Mouse (Mus musculus): ENCODE data around the gene Gm49383.

Gene Gm49383

DNA sequence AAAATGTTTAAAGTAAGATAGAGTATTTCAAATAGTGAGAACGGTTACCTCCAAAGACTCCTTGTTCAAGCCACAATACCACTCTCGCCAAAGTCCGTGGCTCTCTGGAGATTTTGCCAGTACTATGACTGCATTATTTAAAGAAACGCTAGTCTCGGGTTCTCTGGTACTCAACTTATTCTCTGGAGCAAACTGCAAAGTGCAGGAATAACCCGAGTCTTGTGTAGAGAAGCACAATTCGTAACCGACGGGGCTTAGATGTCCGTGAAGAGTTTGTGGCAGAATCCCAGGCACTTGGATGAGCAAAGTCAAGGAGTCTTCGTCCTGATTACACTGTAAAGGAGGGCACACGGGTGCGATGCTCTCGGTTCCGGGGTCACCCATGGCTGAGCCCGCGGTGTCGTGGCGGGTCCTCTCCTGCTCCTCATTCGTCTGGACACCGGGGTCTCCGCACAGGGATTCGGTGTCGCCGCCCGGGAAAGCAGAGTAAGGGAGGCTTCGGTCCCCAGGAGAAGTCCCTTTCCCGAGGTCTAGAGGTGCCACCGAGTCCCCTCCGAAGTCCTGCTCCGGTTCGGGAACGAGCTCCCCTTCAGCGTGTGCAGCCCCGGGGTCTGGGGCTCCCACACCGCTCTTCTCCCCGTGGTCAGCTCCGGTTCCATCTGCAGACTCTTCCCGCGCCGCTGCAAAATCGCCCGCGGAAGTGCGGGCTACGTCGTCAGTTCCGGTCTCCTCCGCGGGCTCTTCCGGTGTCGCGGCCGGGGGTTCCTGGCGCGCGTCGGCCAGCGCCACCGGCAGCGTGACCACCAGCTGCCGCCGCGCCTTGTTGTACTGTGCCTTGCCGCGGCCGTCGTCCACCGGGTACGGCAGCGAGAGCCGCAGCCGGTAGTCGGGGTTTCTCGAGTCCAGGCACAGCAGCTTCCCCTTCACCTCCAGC is at the start of gene Gm49383:
Gene Gm49383 (minus strand): TSS at position 661 of the 934 bp plus-strand sequence.
- peak; percentile 88 for DNase-seq (ENCODE audit: low spot score)

DNA sequence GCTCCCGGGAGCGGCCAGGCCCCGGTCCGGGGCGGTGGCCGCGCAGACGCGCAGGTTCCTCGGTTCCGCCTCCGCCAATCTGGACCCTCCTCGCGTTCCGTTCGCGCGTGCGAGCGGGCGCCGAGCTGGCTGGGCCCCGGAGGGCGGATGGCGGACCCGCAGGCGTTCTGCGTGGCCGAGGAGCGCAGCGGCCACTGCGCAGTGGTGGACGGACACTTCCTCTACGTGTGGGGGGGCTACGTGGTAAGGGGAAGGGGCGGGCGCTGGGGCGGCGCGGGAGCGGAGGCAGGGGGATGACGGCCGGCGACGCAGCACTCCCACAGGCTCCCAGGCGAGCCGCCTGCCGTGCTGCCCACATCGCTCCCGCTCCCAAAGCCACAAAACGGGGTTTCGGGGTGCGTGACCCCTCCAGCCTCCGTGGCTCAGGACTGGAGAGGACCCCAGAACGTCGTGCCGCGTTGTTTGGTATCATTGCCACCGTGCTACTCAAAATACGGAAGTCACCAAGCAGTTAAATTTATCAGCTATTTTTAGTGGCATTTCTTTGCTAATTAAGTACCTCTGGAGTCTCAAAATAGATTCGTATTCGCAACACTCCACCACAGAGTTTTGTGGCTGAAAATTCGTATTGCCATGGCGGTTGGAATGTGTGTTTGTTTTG is 45.0 kb upstream of the Gm49383 start:
- DNase-seq (ENCODE audit: low spot score): peak; percentile 72

DNA sequence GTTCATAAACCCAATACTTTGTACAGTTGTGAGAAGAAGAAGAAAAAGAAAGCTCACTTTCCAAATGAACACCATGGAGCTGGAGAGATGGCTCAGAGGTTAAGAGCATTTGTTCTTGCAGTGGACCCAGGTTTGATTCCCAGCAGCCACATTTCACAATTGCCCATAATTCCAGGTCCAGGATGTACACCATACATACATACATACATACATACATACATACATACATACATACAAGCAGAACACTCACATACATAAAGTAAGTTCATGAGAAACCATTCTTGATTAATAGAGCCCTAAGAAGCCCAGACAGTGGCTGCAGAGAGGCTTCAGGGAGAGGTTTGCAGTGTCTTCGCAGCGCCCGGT is 44.5 kb upstream of the Gm49383 start:
- no peak for DNase-seq (ENCODE audit: low spot score)

DNA sequence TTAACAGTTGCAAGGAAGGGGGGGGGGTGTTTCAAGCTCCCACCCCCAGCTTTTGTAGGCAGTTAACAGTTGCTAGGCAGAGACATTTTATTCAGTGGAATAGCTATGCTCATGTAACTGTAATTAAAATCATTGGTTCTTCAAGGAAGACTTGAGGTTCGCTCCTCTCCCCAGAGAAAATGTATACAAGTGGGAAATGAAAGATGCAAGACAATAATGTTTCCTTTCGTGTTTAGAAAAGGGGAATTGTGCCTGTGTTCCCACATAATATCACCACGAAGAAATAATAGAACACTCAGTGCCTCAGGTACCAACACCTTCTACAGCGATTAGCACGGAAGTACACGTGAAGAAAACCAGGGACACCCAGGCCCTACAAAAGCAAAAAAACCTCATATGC is 44.0 kb upstream of the Gm49383 start, which contains the start of gene Klhdc1:
Gene Klhdc1 (plus strand): TSS at position 301 of the 400 bp plus-strand sequence.
- no peak for DNase-seq (ENCODE audit: low spot score)

DNA sequence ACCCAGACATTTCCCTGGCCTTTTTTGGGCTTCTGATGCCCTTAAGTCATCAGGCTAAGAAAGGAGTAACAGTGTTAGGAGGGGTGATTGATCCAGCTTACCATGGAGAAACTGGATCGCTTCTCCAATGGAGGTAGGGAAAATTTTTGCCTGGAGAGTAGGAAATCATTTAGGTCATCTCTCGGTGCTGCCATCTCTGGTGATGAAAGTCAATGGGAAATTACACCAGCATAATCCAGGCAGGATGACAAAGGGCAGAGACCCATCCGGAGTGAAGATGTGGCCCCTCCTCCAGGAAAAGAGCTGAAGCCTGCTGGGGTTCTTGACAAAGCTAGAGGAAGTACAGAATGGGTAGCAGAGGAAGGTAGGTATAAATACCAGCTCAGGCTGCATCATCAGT is 41.4 kb upstream of the Gm49383 start:
- no peak for DNase-seq (ENCODE audit: low spot score)

DNA sequence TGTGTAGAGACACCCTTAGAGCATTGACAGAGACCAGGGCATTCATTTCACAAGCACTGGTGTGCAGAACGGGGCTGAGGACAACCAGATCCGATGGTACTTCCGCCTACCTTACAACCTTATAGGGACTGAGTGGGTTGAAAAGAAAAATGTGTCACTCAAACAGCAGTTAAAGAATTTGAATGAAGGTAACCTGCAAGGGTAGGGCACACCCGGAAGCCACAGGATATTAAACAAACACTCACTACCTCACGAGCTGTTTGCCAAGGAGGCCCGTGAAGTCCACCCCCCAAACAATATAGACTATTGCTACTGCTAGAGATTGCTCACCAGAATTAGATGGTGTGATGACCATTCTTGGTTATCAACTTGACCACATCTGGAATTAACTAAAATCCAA is 38.9 kb upstream of the Gm49383 start:
- no peak for DNase-seq (ENCODE audit: low spot score)

DNA sequence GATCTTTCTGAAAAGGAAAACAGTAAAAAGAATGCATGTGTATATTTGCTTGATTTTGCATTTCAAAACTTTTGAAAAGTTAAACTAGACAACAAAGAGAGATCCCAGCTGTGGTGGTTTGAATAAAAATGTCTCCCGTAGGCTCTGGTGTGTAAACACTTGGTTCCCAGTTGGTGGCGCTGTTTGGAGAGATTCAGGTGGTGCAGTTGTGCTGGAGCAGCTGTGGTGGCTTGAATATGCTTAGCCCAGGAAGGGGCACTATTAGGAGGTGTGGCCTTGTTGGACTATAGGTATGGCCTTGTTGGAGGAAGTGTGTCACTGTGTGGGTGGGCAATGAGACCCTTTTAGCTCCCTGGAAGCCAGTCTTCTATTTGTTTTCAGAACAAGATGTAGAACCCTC is 32.3 kb upstream of the Gm49383 start:
- DNase-seq (ENCODE audit: low spot score): no peak

DNA sequence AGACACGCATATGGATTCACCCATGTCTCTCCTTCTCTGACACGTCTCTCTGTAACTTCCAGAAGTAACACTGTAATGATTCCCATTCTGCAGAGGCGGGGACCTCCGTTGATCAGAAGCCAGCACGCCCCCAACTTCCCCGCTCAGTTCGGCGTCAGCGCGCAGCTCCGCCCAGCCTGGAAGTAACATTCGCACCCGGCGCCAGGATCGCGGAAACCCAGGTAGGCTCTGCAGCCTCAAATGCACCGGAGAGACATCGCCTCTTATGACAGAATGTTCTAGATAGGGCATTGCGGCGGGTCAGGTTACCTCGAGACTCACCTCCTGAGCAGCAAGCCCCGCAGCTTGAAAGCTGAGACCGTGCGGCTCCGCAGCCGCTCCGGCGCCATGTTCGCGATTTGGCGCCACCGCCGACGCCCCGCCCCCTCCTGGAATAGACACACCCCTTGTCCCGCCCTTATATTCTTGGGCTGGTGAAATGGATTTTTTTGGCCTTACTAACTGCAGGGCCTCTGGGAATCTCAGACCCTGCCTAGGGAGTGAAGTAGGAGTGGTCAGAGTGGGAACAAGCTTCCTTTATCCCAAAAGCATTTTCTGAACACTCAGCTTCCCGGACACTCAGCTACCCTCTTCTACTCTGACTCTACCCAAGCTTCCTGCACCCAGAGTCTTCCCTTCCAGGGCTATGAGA is 31.0 kb upstream of the Gm49383 start, which contains the start of gene Pole2:
Gene Pole2 (minus strand): TSS at position 420 of the 691 bp plus-strand sequence.
- DNase-seq (ENCODE audit: low spot score): peak; percentile 88

DNA sequence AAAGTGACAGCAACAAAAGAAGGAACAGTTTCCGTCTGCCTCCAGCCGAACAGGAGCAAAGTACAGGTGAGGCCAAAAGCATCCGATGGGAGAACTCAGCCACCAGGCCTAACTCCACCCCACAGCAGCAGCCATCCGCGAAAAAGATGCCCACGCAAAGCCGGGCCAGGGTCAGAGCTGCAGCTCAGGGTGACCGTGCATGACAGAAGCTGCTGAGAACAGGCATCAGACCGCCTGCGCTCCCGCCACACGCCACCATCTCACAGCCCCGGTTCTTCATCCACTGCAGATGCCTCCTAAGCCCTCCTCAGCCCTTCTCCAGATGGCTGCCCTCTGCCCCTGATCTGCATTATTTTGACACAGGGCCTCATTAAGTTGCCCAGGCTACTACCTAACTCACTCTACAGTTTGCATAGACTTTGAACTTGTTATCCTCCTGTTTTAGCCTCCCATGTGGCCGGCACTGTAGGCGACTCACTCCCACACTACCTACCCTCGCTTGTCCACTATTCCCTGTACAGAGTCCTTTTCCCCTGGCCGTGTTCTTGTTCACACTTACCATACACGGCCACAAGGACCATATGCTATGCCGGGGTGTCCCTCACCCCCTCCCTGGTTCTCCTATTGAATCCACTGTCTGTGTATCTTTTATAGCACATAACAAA is 23.8 kb upstream of the Gm49383 start:
- DNase-seq (ENCODE audit: low spot score): no peak

DNA sequence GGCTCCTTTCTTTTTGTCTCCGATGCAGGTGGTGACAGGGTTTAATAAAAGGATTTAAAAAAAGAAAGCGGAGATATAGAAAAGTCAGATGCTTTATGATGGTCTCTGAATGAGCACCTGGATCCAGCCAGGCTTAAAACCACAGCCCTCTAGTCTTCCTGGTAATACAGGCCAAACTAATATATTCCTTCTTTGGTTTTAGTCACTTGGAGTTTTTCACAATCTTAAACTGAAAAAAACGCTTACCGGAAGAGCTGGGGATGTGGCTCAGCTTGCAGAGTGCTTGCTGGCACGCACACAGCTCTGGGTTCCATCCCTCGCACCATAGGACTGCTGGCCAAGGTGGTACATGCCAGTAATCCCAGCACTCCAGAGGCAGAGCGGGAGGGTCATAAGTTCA is 19.7 kb upstream of the Gm49383 start:
- DNase-seq (ENCODE audit: low spot score): no peak

DNA sequence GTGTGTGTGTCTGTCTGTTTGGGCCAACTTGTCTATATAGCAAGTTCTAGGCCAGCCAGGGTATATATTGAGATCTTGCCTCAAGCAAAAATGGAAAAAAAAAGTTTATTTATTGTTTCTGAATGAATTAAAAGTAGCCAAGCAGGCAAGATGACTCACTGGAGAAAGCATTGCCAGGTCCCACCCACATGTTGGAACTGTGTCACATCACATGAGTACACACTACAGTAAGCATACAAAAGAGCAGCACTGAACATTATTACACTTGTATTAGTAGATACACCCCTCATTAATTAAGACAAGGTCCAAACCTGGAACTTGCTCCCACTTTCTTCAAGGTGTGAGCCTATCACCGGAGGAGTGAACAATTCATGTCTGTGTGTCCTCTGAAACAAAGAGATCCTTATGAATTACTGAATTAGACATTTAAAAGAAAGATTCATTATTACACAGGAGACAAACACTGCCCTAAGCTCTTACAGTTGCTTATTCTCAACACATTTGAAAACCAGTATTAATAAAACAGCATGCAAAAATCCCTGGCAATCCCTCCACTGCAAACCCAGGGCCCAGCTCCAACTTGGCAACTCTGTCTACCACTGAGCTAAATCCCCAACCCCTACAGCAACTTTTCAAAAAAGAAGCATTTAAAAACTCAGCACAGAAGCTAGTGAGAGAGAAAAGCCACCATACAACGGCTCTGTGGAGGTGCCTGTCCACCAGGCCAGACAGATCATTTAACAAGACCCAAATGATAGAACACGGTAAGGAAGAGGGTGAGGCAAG is 18.3 kb upstream of the Gm49383 start:
- no peak for DNase-seq (ENCODE audit: low spot score)

DNA sequence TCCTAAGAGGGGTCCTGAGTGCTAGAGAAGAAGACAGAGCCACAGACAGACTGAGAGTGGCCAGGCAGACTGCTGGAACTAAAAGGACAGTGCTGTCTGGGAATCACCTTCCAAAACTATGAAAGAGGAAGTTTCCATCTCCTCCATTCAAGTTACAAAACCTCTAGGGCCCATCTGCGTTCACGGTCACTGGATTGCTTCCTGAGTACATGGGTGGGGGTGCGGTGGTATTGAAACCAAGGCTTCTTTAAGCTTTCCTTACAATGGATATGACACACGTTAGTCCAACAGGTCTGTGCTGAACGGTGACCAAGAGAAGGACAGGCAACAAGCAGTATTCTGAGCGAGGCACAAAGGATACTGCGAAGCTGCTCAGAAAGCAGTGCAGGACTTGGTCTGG is 17.5 kb upstream of the Gm49383 start:
- DNase-seq (ENCODE audit: low spot score): no peak

DNA sequence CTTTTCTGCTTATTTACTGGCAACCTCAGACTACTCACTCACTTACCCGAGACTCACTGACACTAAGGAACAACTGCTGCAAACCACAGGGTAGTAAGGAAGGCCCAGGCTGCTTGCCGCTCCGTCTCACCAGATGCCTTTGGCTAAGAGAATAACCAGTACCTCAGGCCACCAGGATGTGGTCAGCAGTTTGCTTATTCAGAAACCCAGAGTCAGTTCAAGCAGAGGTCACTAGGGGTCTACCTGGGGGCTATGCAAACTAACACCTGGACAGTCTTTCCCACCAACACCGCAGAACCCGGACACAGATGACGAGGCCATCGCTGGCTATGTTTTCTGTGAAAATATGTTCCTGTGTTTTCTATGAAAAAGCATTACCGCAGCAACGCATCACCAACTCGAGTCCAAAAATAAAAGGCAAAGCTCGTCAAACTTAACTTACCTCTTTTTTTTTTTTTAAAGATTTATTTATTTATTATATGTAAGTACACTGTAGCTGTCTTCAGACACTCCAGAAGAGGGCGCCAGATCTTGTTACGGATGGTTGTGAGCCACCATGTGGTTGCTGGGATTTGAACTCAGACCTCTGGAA is 16.4 kb upstream of the Gm49383 start:
- DNase-seq (ENCODE audit: low spot score): no peak

DNA sequence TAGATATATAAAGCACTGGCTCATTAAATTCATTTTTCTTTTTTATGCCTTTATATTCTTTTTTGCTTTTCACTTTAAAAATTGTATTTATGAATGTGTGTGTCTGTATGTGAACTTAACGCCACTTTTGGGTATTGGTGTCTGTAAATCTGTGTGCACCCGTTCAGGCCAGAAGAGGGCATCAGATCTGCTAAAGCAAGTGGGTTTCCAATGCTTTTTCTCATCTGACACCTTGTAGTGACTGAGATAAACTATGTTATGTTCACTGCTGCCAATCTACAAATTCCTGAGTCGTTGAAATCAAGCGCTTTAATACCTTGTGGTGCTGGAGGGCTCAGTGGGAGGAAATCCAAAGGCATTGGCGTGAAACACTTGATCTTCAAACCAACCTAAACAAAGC is 14.2 kb upstream of the Gm49383 start:
- peak; percentile 21 for DNase-seq (ENCODE audit: low spot score)

DNA sequence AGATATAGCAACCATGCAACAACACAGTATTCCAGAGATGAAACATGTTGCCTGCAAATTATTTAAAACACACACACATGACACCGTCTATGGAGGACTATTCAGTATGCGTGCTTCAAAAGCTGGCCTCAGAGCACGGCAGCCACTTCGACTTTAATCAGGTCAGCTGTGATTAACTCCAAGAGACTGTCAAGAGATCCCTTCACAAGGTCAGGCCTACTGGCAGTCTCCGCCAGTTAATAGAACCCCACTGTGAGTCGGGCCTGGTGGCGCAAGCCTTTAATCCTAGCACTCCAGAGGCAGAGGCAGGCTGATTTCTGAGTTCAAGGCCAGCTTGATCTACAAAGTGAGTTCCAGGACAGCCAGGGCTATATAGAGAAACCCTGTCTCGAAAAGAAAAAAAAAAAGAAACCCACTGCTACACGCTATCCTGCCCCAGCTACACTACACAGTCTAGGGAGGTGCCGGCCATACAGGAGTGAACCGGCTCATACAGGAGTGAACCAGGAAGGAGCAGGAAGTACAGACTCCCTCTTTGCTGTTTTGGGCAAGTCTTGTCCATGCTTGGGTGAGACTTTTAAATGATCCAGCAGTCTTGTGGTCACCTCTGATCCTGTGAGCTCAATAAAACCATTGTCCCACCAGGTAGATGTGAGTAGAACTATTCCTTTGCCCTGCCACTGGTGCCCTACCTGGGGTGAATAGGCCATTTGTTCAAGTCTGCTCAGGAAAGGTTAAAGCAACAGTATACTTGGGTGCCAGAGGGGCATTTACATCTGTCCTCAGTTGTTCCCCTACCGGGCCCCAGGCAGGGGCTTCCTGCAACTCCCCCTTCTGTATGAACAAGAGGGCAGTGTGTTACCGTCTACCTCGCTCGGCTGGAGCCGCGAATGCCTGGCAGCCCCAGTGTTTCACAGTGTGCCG is 13.4 kb upstream of the Gm49383 start:
- no peak for DNase-seq (ENCODE audit: low spot score)

DNA sequence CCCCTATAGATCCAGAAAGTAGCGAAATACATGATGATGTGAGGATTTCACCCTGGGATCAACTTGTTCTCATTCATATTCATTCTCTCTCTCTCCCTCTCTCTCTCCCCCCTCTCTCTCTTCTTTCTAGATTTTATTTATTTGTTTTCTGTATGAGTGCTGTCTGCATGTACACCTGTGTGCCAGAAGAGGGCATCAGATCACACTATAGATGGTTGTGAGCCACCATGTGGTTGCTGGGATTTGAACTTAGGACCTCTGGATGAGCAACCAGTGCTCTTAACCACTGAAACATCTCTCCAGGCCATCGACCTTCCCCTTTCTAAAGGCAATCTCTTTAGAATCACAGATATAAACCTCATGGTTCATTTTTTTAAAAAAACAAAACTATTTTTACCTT is 11.6 kb upstream of the Gm49383 start:
- DNase-seq (ENCODE audit: low spot score): no peak

DNA sequence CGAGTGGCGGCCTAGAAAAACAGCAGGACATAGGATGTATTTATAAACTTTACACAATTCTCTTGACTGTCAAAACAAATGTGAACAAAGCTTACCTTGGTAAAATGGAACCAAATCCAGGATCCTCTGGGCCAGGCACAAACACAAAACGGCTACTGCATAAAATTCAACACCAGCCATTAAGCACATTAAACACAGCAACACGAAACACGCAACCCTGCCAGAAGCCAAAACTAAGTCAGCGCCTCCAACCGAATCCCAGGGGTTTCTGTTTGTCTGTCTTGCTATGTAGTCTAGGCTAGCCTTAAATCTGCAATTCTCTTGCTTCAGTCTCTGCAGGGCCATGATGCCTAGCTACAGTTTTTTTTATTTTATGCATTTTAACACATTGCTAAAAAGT is 11.0 kb upstream of the Gm49383 start:
- DNase-seq (ENCODE audit: low spot score): no peak

DNA sequence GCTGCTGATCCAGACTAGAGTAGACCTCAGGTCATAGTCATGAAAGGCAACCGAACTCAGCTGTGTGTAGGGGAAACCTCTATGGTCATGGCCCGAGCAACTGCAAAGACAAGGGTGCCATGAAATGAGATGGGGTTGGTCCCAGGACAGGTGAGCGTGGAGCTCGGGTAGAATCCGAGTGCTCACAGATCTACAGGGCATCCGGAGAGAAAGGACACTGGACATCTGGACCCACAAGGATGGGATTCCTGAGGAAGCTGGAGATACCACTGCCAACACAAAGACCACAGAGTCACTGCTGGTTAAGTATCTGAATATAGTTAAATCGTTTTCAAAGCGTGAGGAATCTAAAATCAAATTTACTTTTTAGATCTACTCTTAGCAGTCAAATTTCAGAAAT is 10.5 kb upstream of the Gm49383 start:
- DNase-seq (ENCODE audit: low spot score): no peak

DNA sequence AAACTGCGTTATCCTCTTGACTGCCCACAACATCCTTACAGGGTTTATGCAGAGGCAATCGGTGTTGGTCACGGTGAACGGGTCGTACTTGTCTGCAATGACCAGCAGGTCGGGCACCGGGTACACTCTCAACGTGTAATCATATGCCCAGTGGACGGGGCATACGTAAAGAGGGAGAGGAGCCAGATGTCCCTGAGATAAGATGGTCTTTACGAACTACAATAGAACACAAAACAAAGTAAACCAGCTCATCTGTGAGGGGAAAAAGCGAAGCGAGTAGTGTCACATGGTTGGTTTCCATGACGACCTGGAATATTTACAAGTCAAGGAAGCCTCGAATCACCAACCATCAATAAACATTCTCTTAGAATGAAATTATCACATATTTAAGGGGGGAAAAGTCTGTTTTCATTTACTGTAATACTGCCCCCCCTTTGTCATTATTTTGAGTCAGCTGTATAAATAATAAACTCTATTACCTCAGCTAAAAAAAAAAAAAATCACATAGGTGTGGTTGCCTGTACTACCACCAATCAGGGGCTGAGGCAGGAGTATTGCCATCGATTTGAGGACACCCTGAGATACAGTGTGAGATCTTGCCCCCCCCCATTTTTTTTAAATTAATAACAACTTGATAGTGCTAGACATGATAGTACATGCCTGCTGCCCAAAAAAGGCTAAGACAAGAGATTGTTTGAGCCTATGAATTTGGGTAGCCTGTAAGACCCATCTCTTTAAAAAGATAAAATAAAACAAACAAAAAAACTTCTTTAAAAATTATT is 7.3 kb upstream of the Gm49383 start, which contains the start of gene Gm49384:
Gene Gm49384 (minus strand): TSS at position 216 of the 782 bp plus-strand sequence.
- no peak for DNase-seq (ENCODE audit: low spot score)

Data from retina, embryonic 14.5 days (tissue).